Mouse (Mus musculus) liver, embryonic 11.5 days (tissue): ENCODE measurements at regions not wholly inside any gene's neighbourhood (a gene's known extent, or its start where the extent isn't known, plus 50 kb on each side); places are given as distances from the start of the nearest gene placed in this dataset.

Experiments used
- ATAC-seq: fragments of 200-750 bp; cut with Nextera tagmentation; replicated peaks from 2 replicates; pipeline ENCODE4 v1.8.0; 2017; ENCODE audit warnings: moderate number of reproducible peaks, mild to moderate bottlenecking, moderate TSS enrichment, moderate library complexity; ENCODE audit not compliant: low FRiP score
- DNase-seq: peaks from one replicate; pipeline ENCODE4 v3.0.0-alpha.2; 2017; ENCODE audit warnings: low spot score
- H3K27ac ChIP-seq: fragments of 300-500 bp; sonication (generic); 2 replicates; pipeline ENCODE4 v1.5.1; 2014; ENCODE audit warnings: mild to moderate bottlenecking, low read depth, low read length, control low read depth
- H3K27me3 ChIP-seq: fragments of 300-500 bp; sonication (generic); replicated peaks from 2 replicates; pipeline ENCODE4 v1.6.1; 2014; ENCODE audit warnings: low read length, mixed read lengths; ENCODE audit not compliant: control insufficient read depth, insufficient read depth
- H3K36me3 ChIP-seq: fragments of 300-500 bp; sonication (generic); 2 replicates; pipeline ENCODE4 v1.6.1; 2014; ENCODE audit warnings: mild to moderate bottlenecking, low read length, moderate library complexity, mixed read lengths; ENCODE audit not compliant: control insufficient read depth, insufficient read depth
- H3K4me1 ChIP-seq: fragments of 300-500 bp; sonication (generic); replicated peaks from 2 replicates; pipeline ENCODE4 v1.6.1; 2014; ENCODE audit warnings: low read length, mixed read lengths; ENCODE audit not compliant: control insufficient read depth, insufficient read depth
- H3K4me2 ChIP-seq: fragments of 300-500 bp; sonication (generic); 2 replicates; pipeline ENCODE4 v1.6.1; 2014; ENCODE audit warnings: mild to moderate bottlenecking, control low read depth, moderate library complexity
- H3K4me3 ChIP-seq: fragments of 300-500 bp; sonication (generic); 2 replicates; pipeline ENCODE4 v1.5.1; 2014; ENCODE audit warnings: low read depth, low read length, control low read depth
- H3K9ac ChIP-seq: fragments of 300-500 bp; sonication (generic); 2 replicates; pipeline ENCODE4 v1.6.1; 2014; ENCODE audit warnings: low read depth, low read length, control low read depth
- H3K9me3 ChIP-seq: fragments of 300-500 bp; sonication (generic); 2 replicates; pipeline ENCODE4 v1.6.1; 2016; ENCODE audit warnings: low read length, inconsistent platforms, mixed read lengths; ENCODE audit not compliant: control insufficient read depth
- WGBS: fragments of 180-500 bp; shearing (Covaris S2); extraction: QIAGEN DNeasy Blood & Tissue Kit; methylation state at CpG from one replicate; pipeline ENCODE4 v1.1.7; 2014; 5-methylcytosine and 5-hydroxymethylcytosine counted together

DNA sequence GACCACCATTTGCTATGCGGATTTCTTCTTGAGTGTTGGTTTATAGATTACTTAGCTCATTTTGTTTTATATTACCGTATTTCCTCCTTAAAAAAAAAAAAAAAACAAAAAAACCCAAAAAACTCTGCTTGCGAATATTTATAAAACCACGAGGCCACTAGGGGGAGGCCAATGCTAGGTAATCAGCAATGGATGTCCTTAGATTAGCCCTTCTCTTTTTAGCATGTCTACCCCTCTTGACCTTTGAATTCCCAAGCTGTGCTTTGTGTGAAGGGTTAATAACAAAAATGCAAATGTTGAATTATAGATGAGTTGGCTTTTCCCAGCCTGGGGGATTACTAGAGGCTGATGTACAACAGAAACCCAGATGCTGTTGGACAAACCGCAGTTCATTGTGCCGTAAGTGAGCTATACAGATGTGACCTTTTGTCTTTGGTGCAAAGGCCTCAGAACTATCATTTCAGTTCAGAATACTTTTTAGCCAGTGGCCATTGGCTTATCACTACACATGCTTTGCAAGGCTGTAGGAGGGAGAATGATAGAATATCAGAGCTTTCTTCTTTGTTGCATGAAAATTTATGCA lies 88.5 kb upstream of the Pfkp start:
- no peaks in the 10 kb centered on the region for H3K9me3 ChIP-seq
- no peak overlapping the region for H3K9ac ChIP-seq
- H3K27ac ChIP-seq = no peak overlapping the region
- no peaks in the 10 kb centered on the region for H3K27me3 ChIP-seq
- no peak overlapping the region for H3K4me2 ChIP-seq
- ATAC-seq (no peak), DNase-seq (no peak)
- WGBS = 65% methylated on average over 6 of the region's 6 CpGs
- no peak overlapping the region for H3K4me3 ChIP-seq
- H3K36me3 ChIP-seq = no peaks in the 10 kb centered on the region
- H3K4me1 ChIP-seq = no peaks in the 10 kb centered on the region
